Mouse (Mus musculus) forebrain, embryonic 10.5 days (tissue): ENCODE results near the gene Thoc6. TPM values are rescaled to one million over a fixed set of nuclear protein-coding genes. Genes with fewer than 3 reads are reported as not detected.

Experiments used
- DNase-seq: peaks from one replicate; pipeline ENCODE4 v3.0.0-alpha.2; 2017; ENCODE audit warnings: low spot score; ENCODE audit errors: extremely low spot score
- H3K27ac ChIP-seq: fragments of 300-500 bp; sonication (generic); 2 replicates; pipeline ENCODE4 v1.5.1; 2016; ENCODE audit warnings: mild to moderate bottlenecking
- H3K27me3 ChIP-seq: fragments of 300-500 bp; sonication (generic); 2 replicates; pipeline ENCODE4 v1.6.1; 2016; ENCODE audit warnings: mild to moderate bottlenecking; ENCODE audit not compliant: poor library complexity, severe bottlenecking
- H3K36me3 ChIP-seq: fragments of 300-500 bp; sonication (generic); replicated peaks from 2 replicates; pipeline ENCODE4 v1.6.1; 2016; ENCODE audit warnings: mild to moderate bottlenecking, moderate library complexity
- H3K4me1 ChIP-seq: fragments of 300-500 bp; sonication (generic); 2 replicates; pipeline ENCODE4 v1.6.1; 2016
- H3K4me3 ChIP-seq: fragments of 300-500 bp; sonication (generic); 2 replicates; pipeline ENCODE4 v1.5.1; 2016; ENCODE audit warnings: mild to moderate bottlenecking, moderate library complexity
- H3K9me3 ChIP-seq: fragments of 300-500 bp; sonication (generic); 2 replicates; pipeline ENCODE4 v1.6.1; 2016; ENCODE audit warnings: mild to moderate bottlenecking, moderate library complexity
- WGBS: fragments of 180-500 bp; shearing (Covaris S2); methylation state at CpG from one replicate; pipeline ENCODE4 v1.1.7; 2016; 5-methylcytosine and 5-hydroxymethylcytosine counted together
- polyA plus RNA-seq: library from polyadenylated mRNA; unstranded; fragments of >200 nt; fragmentation: Nextera tagmentation; extraction: Ambion mirVana; gene quantifications from 2 replicates; pipeline ENCODE4 v1.2.1, GENCODE M21; 2016

Gene Thoc6
- polyA plus RNA-seq, 1 experiment from 2014 or later, result 78.8 TPM

DNA sequence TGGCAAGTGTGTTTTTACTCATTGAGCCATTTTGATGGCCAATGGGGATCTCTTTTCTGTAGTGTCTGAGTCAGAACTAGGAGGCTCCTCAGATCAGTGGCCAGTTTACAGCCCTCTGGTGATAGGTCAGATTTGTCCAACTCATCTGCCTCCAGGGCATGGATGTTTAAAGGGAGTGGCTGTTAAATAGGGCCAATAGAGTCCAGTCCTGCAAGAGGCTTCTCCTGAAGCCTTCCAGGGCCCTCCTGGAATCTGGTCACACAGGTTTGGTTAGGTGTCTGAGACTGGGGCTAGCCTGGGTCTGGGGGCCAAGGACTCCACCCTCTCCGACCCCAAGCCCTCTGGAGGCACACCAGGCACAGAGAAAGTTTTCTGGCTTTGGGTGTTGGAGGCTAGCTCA lies 20.8 kb upstream of the Thoc6 start:
- Histone ChIP-seq H3K36me3 (no peaks in the 10 kb centered on the region), H3K9me3 (no peaks in the 10 kb centered on the region), H3K4me3 (no peak overlapping the region), H3K27me3 (peaks cover 33% of the 10 kb centered on the region), H3K27ac (no peak overlapping the region), H3K4me1 (peaks cover 23% of the 10 kb centered on the region)
- no peak for DNase-seq
- 85% methylated on average over 1 of the region's 1 CpGs for WGBS

DNA sequence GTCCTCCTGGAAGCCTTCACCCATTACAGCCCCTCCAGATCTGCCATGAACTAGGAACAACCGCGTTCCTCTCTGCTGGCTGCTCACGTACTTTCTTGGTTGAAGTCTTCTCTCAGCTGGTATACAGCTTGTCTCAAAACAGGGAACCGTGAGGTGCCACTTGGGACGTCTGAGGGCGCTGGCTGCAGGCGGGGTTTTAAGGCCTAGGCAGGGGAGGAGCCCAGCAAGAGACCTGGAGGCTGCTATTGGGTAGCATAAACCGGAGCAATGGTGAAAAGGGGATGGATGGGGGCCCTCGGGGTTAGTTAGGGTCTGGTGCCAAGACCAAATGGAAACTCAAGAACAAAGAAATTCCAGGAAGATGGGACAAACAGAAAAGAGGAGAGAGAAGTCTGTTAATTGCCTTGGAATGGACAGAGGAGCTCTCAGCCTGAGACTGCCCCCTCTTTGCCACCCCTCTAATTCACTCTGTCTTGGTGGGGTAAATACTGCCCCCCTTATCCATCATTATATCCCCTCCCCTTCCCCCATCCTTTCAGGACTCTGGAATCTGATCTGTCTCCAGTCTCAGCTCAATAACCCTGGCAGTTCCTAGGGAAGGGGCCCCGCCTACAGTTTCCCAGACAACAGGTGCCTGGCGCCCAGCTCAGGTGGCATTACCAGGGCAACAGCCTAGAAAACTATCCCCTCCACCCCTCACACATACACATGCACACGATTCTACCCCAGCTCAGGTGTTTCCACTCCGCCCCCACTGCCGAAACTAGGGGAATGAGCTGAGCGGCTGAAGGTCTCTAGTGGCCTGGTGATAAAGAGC lies 10.4 kb upstream of the Thoc6 start, which contains the start of gene Cldn9:
Gene Cldn9, minus strand, starts transcription at position 171 of the 817 bp plus-strand sequence.
- WGBS, result 11% methylated on average over 15 of the region's 15 CpGs
- H3K27me3 ChIP-seq, result peaks cover 59% of the 10 kb centered on the region
- H3K36me3 ChIP-seq, result no peaks in the 10 kb centered on the region
- H3K4me1 ChIP-seq, result peaks cover 41% of the 10 kb centered on the region
- H3K4me3 ChIP-seq, result peak within 1 kb of the TSS; percentile 40
- H3K27ac ChIP-seq, result peak within 1 kb of the TSS; percentile 66
- no peak for DNase-seq
- no peaks in the 10 kb centered on the region for H3K9me3 ChIP-seq

DNA sequence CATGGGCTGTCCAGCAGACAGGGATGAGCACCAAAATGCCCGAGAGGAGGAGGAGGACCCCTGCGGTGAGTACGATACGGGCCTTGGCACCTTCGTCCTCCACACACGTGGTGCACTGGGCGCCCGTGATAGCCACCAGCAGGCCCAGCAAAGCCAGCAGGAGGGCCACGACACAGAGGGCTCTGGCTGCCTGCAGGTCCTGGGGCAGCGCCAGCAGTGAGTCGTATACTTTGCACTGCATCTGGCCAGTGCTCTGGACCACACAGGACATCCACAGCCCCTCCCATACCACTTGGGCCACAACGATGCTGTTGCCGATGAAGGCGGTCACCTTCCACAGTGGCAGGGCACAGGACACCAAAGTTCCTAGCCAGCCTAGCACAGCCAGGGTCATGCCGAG lies 9.5 kb upstream of the Thoc6 start:
- WGBS, result 34% methylated on average over 15 of the region's 15 CpGs
- H3K4me3 ChIP-seq, result peak overlapping the region; percentile 40
- no peak for DNase-seq
- H3K36me3 ChIP-seq, result no peaks in the 10 kb centered on the region
- H3K9me3 ChIP-seq, result no peaks in the 10 kb centered on the region
- H3K27ac ChIP-seq, result peak overlapping the region; percentile 66
- peaks cover 42% of the 10 kb centered on the region for H3K4me1 ChIP-seq
- peaks cover 68% of the 10 kb centered on the region for H3K27me3 ChIP-seq

DNA sequence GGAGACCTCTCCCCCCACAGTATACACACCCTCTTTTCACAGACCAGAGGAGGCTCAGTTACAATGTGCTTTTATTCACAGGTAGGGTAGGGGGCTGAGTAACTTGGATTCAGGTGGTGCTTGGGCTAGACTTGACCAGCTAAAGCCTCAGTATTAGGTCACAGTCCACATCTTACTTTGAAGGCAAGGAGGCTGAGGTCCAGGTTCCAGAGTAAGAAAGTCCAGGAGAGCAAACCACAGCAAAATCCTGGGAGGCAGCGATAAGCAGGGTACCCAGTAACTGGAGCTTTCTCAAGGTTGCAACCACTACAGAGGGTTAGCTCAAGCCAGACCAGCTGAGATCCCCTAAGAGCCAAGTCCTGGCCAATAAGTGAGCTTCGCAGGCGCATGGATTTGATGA lies 8.8 kb upstream of the Thoc6 start:
- peaks cover 75% of the 10 kb centered on the region for H3K27me3 ChIP-seq

DNA sequence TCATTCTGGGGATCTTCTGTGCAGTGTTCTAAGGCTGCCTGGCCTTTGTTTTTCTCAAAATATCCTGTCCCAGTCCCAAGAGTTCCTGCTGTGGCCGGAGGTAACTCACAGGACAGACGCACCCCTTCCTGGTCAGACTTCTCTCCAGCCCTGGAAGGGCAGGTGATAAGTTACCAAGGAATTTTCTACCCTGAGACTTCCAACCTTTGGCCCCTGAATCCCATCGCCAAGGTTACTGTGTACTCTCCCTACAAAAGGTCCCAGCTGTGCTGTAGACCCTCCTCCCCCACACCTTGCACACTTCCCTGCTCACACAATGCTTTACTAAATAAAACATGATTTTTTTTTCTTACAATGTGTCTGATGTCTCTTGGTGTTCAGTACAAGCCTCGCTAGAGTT lies 8.4 kb upstream of the Thoc6 start:
- Histone ChIP-seq H3K4me3 (0 out of 2 replicates have a peak overlapping the region, but pooled peaks have one; percentile 1), H3K36me3 (no peaks in the 10 kb centered on the region), H3K27me3 (peaks cover 78% of the 10 kb centered on the region), H3K4me1 (peaks cover 50% of the 10 kb centered on the region), H3K27ac (no peak overlapping the region), H3K9me3 (no peaks in the 10 kb centered on the region)
- WGBS, result 71% methylated on average over 4 of the region's 4 CpGs
- DNase-seq, result no peak

More for the DNA sequence above, 8.8 kb upstream of the Thoc6 start:
- peak overlapping the region; percentile 40 for H3K4me3 ChIP-seq
- H3K9me3 ChIP-seq, result no peaks in the 10 kb centered on the region
- H3K27ac ChIP-seq, result no peak overlapping the region
- DNase-seq, result no peak
- peaks cover 45% of the 10 kb centered on the region for H3K4me1 ChIP-seq
- no peaks in the 10 kb centered on the region for H3K36me3 ChIP-seq
- WGBS, result 62% methylated on average over 3 of the region's 3 CpGs

DNA sequence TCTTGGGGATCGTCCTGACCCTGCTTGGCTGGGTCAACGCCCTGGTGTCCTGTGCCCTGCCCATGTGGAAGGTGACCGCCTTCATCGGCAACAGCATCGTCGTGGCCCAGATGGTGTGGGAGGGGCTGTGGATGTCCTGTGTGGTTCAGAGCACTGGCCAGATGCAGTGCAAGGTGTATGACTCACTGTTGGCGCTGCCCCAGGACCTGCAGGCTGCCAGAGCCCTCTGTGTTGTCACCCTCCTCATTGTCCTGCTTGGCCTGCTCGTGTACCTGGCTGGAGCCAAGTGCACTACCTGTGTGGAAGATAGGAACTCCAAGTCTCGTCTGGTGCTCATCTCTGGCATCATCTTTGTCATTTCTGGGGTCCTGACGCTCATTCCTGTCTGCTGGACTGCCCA lies 7.4 kb upstream of the Thoc6 start:
- WGBS, result 80% methylated on average over 10 of the region's 10 CpGs
- Histone ChIP-seq H3K27ac (no peak overlapping the region), H3K4me3 (no peak overlapping the region), H3K4me1 (peaks cover 60% of the 10 kb centered on the region), H3K36me3 (no peaks in the 10 kb centered on the region), H3K27me3 (peaks cover 88% of the 10 kb centered on the region), H3K9me3 (no peaks in the 10 kb centered on the region)
- no peak for DNase-seq

DNA sequence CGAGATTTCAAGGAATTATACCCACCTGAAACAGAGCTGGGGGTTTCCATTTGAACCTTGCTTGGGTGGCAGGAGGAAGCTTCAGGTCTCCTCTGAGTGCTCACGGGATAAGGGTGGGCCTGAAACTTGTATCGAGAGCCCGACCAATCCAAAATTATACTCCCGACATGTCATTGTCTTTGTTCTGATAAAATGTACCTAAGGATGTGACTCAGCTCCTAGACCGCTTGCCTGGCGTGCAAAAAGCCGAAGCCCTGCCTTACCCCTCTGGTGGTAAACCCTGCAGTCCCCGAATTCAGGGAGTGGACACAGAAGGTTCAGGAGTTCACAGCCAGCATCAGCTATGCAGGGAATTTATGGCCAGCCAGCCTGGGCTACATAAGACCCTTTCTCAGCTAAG lies 6.7 kb upstream of the Thoc6 start:
- Histone ChIP-seq H3K9me3 (no peaks in the 10 kb centered on the region), H3K4me3 (peak overlapping the region; percentile 44), H3K4me1 (peaks cover 67% of the 10 kb centered on the region), H3K27me3 (peaks cover 96% of the 10 kb centered on the region), H3K27ac (no peak overlapping the region), H3K36me3 (no peaks in the 10 kb centered on the region)
- DNase-seq, result no peak
- WGBS, result 80% methylated on average over 9 of the region's 9 CpGs

DNA sequence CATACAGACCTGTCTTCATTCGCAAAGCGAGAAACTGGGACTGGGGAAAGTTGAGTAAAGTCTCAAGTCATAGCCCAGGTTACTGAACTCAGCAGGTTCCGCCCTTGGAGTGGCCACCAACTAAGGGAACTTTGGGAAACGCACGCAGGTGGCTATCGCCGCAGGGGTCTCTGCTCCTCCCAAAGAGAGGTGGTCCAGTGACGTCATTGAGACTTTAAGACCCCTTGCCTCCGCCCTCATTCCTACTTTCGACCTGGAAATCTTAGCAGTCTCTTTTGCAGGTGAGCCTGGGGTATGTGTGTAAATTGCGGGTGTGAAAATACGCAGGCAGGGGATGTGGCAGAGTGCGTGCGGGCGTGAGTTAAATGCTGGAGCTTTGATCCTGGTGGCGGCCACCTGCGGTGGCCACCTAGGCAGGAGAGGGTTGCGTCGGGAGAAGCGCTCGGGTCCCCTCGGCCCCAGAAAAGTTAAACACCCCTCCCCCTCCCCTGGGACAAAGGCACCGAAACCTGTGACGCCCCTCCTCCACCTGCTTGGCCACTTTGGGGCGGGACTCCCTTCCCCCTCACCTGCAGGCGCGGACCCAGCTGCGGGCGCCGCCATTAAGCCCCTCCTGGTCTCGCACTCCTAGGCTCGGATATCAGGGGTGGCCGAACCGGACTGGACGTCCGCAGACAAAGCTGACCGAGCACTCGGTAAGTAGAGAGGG lies 5.6 kb upstream of the Thoc6 start, which contains the start of gene Cldn6:
Gene Cldn6, plus strand, starts transcription at position 123 of the 709 bp plus-strand sequence.
- Histone ChIP-seq H3K4me1 (peaks cover 71% of the 10 kb centered on the region), H3K9me3 (no peaks in the 10 kb centered on the region), H3K36me3 (no peaks in the 10 kb centered on the region), H3K4me3 (peak within 1 kb of the TSS; percentile 44), H3K27me3 (peaks cover 99% of the 10 kb centered on the region), H3K27ac (peak within 1 kb of the TSS; percentile 32; the same call in 1 of the 2 replicates)
- WGBS, result 1% methylated on average over 38 of the region's 38 CpGs
- no peak for DNase-seq

DNA sequence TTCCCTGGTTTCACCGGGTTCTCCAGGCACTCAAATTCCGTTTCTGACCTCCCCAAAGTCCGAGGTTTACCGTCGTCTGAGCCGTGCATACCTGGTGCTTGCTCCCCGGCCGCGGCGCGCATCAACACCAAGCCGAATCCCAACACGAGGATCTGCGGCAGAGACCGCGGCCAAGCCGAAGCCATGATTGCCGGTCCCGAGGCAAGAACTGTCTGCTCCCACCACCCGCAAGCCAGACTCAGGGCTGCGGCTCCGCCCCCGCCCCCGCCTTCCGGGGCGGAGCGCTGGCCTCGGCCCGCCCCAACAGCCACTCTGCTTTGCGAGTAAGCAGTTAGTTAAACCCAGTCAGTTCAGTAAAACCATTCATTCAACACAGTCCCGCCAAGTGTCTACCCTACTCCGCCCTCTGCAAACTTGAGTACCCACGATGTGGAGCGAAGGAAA lies 3.6 kb upstream of the Thoc6 start, which contains the start of gene Tnfrsf12a:
Gene Tnfrsf12a, minus strand, starts transcription at position 233 of the 444 bp plus-strand sequence.
- peak; percentile 84 for DNase-seq
- H3K27ac ChIP-seq, result peak within 1 kb of the TSS; percentile 67
- H3K9me3 ChIP-seq, result no peaks in the 10 kb centered on the region
- H3K36me3 ChIP-seq, result no peaks in the 10 kb centered on the region
- peak within 1 kb of the TSS; percentile 65 for H3K4me3 ChIP-seq
- peaks cover 69% of the 10 kb centered on the region for H3K4me1 ChIP-seq
- WGBS, result under 1% methylated on average over 34 of the region's 34 CpGs
- peaks cover 81% of the 10 kb centered on the region for H3K27me3 ChIP-seq

DNA sequence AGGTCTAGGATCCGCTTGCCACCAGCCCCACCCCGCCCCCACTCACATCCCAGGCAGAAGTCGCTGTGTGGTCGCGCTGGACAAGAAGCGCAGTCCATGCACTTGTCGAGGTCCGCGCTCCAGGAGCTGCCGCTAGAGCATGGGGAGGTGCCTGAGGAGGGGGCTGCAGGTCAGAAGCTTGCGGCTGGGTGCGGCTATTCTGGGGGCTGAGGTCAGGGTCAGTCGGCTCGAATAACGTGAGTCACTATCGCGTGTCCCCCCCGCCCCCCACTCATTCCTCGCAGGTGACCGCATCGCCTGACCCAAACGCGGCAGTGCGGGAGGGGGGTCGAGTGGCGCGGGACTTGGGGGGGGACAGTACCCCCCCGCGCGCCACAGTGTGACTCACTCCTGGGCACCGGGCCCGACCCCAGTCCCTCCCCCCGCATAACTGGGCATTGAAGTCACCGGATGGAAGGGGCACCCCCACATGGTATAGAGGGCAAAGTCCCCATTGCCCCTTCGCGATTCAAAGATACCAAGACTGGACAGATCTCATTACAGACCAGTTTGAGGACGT lies 2.9 kb upstream of the Thoc6 start:
- Histone ChIP-seq H3K4me1 (peaks cover 66% of the 10 kb centered on the region), H3K9me3 (no peaks in the 10 kb centered on the region), H3K27ac (peak overlapping the region; percentile 67), H3K27me3 (peaks cover 74% of the 10 kb centered on the region), H3K4me3 (peak overlapping the region; percentile 65), H3K36me3 (no peaks in the 10 kb centered on the region)
- peak; percentile 46 for DNase-seq
- under 1% methylated on average over 37 of the region's 37 CpGs for WGBS

DNA sequence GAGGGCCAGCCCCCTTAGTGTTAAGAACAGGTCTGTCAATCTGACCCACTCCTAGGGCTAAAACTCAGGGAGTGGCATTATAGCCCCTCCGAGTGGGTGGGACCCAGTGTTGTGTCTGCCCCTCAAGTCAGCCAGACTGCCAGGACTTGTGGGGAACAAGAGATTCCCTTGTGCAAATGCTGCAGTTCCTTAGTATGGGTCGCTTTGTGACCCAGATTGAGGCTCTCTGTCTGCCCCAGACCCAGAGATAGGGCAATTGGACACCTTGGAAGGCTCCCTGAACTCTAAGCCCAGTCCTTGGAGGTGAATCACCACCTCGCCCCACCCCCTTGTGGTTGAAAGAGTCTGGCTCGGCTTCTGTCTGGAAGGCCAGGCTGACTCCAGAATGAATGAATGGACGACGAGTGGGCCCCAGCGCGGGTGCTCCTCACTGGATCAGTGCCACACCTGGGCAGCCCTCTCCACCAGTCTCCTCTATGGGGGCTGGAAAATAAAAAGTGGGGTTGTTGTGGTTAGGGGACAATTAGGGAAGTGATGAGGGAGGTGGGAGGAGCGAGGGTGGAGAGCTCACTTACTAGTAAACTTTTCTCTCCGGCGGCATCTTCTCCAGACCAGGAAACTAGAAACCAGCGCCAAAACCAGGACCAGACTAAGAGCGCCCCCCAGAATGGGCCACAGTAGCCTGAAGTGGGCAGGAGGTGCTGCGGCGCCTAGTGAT lies 2.0 kb upstream of the Thoc6 start:
- H3K36me3 ChIP-seq, result peaks cover 1% of the 10 kb centered on the region
- no peaks in the 10 kb centered on the region for H3K9me3 ChIP-seq
- peak overlapping the region; percentile 65 for H3K4me3 ChIP-seq
- H3K4me1 ChIP-seq, result peaks cover 62% of the 10 kb centered on the region
- peak overlapping the region; percentile 67 for H3K27ac ChIP-seq
- no peak for DNase-seq
- H3K27me3 ChIP-seq, result peaks cover 66% of the 10 kb centered on the region
- WGBS, result 9% methylated on average over 15 of the region's 15 CpGs

DNA sequence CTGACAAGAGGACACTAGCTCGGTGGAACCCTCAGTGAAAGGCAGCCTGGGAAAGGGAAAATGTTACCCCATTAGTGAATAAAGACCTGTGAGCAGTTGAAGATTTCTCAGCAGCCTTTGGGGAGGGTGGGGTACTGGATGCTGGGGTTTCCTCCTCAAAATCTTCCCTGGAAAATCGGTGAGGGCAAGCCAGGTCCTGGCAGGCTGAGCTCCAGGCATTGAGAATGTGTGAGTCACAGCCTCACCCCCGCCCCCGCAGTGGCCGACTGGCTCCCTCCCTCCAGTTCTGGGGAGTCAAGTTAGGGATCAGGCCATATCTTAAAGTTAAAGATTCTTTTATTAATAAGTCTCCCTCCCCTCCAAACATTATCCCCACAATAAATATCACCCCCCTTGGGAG lies 1.4 kb upstream of the Thoc6 start:
- Histone ChIP-seq H3K27me3 (peaks cover 60% of the 10 kb centered on the region), H3K4me3 (peak overlapping the region; percentile 68; the same call in 1 of the 2 replicates), H3K9me3 (no peaks in the 10 kb centered on the region), H3K36me3 (peaks cover 7% of the 10 kb centered on the region), H3K4me1 (peaks cover 62% of the 10 kb centered on the region), H3K27ac (no peak overlapping the region)
- 44% methylated on average over 5 of the region's 5 CpGs for WGBS
- DNase-seq, result no peak
